Mouse (Mus musculus): Measurements from ENCODE around the gene Gon7. TPM values are rescaled to one million over a fixed set of nuclear protein-coding genes. Genes with fewer than 3 reads are reported as not detected.

Gene Gon7
- polyA plus RNA-seq, 1 experiment from 2014 or later = 54.9 TPM

DNA sequence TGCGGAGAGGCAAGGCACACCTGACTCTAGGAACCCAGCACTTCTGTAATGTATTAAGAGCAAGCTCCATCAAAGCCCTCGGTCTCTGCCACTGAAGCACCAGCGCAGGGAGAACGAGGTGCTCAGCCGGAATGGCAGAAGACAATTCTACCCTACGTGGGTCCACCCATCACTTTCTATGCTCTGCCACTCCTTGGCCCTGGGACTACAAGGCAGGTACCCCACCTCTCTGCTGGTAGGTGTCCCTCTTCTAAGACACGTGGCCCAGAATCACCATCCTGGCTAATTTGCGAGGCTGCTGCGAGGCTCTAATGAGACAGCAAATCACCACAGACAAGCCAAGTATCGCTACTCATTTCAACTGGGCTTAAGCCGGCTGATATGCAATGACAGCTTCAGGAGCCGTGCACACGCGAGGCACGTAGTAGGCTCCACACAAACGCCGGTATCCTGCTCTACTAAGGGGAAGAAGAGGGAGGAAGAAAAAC, 53.6 kb downstream of the Gon7 start:
- peak; percentile 16 for ATAC-seq
- peak overlapping the region; percentile 72 for H3K27ac ChIP-seq
- peaks cover 60% of the 10 kb centered on the region for H3K4me1 ChIP-seq
- H3K4me3 ChIP-seq = peak overlapping the region; percentile 72
- 4% methylated on average over 17 of the region's 17 CpGs for WGBS
- H3K9me3 ChIP-seq (replicated peaks) = no peaks in the 10 kb centered on the region
- H3K9ac ChIP-seq = peak overlapping the region; percentile 84
- no peaks in the 10 kb centered on the region for H3K27me3 ChIP-seq
- peak overlapping the region; percentile 90 for H3K4me2 ChIP-seq
- H3K36me3 ChIP-seq (ENCODE audit: poor library complexity, severe bottlenecking) = no peaks in the 10 kb centered on the region

DNA sequence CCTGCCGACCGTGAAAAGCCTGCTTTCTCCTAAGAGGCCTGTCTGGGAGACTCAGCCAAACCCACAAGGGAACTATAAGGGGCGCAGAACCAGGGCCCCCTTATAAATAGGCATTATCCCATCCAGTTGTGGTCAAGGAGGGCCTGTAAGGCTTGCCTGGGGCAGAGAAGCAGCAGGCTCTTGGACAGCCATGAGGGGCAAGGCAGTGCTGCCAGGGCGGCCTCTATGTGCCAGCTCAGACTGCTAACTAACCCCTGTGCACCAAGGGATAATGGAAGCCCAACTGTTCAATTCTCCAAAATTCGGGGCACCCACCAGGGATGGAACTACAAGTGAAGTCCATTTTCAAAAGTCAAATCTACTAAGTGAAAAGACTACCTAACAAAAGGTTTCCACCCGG, 54.2 kb downstream of the Gon7 start:
- Histone ChIP-seq H3K4me1 (peaks cover 66% of the 10 kb centered on the region), H3K27ac (peak overlapping the region; percentile 74), H3K36me3 (ENCODE audit: poor library complexity, severe bottlenecking) (no peaks in the 10 kb centered on the region), H3K9me3 (replicated peaks) (no peaks in the 10 kb centered on the region), H3K27me3 (no peaks in the 10 kb centered on the region), H3K9ac (peak overlapping the region; percentile 84), H3K4me3 (peak overlapping the region; percentile 72), H3K4me2 (peak overlapping the region; percentile 90)
- 19% methylated on average over 6 of the region's 6 CpGs for WGBS
- no peak for ATAC-seq

Other genes with a start within 250 kb of the Gon7 start
- 59.6 and 60.0 TPM in 2 replicates for gene Chga, start 202.8 kb downstream of the Gon7 start, polyA plus RNA-seq (2015; fragmentation: Nextera tagmentation; extraction: Ambion mirVana)
- 34.5 and 38.7 TPM in 2 replicates for gene Itpk1, start 52.9 kb downstream of the Gon7 start, polyA plus RNA-seq (2015; fragmentation: Nextera tagmentation; extraction: Ambion mirVana)
- 38.7 and 45.2 TPM in 2 replicates for gene Moap1, start 14.1 kb downstream of the Gon7 start, polyA plus RNA-seq (2015; fragmentation: Nextera tagmentation; extraction: Ambion mirVana)
- 12.4 and 14.3 TPM in 2 replicates for gene Tmem251, start 14.0 kb downstream of the Gon7 start, polyA plus RNA-seq (2015; fragmentation: Nextera tagmentation; extraction: Ambion mirVana)
- not detected in 2 replicates for gene Gm28051, start within 50 bp of the Gon7 start, polyA plus RNA-seq (2015; fragmentation: Nextera tagmentation; extraction: Ambion mirVana)
- 48.6 and 53.6 TPM in 2 replicates for gene Ubr7, start 164 bp upstream of the Gon7 start, polyA plus RNA-seq (2015; fragmentation: Nextera tagmentation; extraction: Ambion mirVana)
- gene Gm20604, start 869 bp upstream of the Gon7 start, polyA plus RNA-seq (2015; fragmentation: Nextera tagmentation; extraction: Ambion mirVana) = 32.6 and 34.3 TPM in 2 replicates
- gene Btbd7, start 120.7 kb upstream of the Gon7 start, polyA plus RNA-seq (2015; fragmentation: Nextera tagmentation; extraction: Ambion mirVana) = 20.7 and 20.8 TPM in 2 replicates
- not detected in 2 replicates for gene Cox8c, start 141.5 kb upstream of the Gon7 start, polyA plus RNA-seq (2015; fragmentation: Nextera tagmentation; extraction: Ambion mirVana)
- gene Unc79, start 191.1 kb upstream of the Gon7 start, polyA plus RNA-seq (2015; fragmentation: Nextera tagmentation; extraction: Ambion mirVana) = 5.3 and 6.0 TPM in 2 replicates